In the genomic region with DNA sequence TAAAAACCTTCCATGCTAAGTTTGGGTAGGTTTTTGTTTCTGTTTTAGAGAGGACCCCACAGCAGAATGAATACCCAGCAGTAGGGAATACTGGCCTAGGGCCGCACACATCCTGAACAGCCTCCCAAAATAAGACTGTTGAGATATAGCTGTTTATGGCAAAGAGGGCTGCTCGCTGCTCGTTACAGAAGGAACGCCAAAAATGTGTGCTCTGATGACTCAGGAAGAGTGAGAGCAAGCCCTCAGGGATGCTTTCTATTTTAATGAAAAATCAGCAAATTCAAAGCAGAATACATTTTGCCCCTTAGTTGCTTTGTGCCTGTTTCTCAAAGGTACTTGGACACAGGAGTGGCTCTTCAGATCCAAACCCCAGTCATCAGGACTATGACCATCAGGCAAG, we compare ENCODE assay signal across 21 mouse cellular contexts. TPM values are rescaled to one million over a fixed set of nuclear protein-coding genes. Genes with fewer than 3 reads are reported as not detected.
DNase-seq lines count a peak whose midpoint lies in the region; ATAC-seq and TF ChIP-seq lines count a peak whose summit lies in the region.
"Had no signal": no experiment of that assay in that cellular context is flagged by ENCODE, and none has a peak within 500 bp of the region (broad histone marks: within the 10 kb centered on the region; RNA-seq: fewer than 3 reads in every experiment).

No protein-coding gene starts in this region.

- ATAC-seq in heart, embryonic 11.5 days (replicated peaks; ENCODE audit: insufficient number of reproducible peaks, low FRiP score, low TSS enrichment), result no peak
- no peak for ATAC-seq in embryonic facial prominence, embryonic 15.5 days (ENCODE audit: insufficient number of reproducible peaks, low FRiP score, low TSS enrichment, low read depth)
- ATAC-seq in intestine, postnatal 0 days, result no peak
- ATAC-seq: activated CD4-positive, CD25-positive, alpha-beta regulatory T cell, adult 4 months; forebrain, embryonic 13.5 days; midbrain, embryonic 15.5 days had no signal

- TF ChIP-seq CTCF in left cerebral cortex, adult 2 months (IDR thresholded peaks at IDR 0.05), result no peak
- no peak for TF ChIP-seq CTCF in intestine, postnatal 0 days (IDR thresholded peaks at IDR 0.05; ENCODE audit: low read depth)

- no peak overlapping the region for H3K27ac ChIP-seq in heart, embryonic 11.5 days (ENCODE audit: low read depth, low read length)
- H3K27ac ChIP-seq in left cerebral cortex, adult 2 months, result peak overlapping the region; percentile 42
- H3K27ac ChIP-seq in embryonic facial prominence, embryonic 15.5 days (replicated peaks), result 0 out of 2 replicates have a peak overlapping the region, but pooled peaks have one; percentile 23
- H3K27ac ChIP-seq in intestine, postnatal 0 days (ENCODE audit: low read depth, low read length), result no peak overlapping the region
- H3K27ac ChIP-seq: forebrain, embryonic 13.5 days; midbrain, embryonic 15.5 days; neural tube, embryonic 15.5 days; stomach, embryonic 15.5 days had no signal

- peak overlapping the region; percentile 30; the same call in 1 of the 2 replicates for H3K9ac ChIP-seq in heart, embryonic 11.5 days (ENCODE audit: low read depth, low read length)
- no peak overlapping the region for H3K9ac ChIP-seq in embryonic facial prominence, embryonic 15.5 days
- H3K9ac ChIP-seq in intestine, postnatal 0 days (ENCODE audit: low read depth, low read length), result no peak overlapping the region
- H3K9ac ChIP-seq: forebrain, embryonic 13.5 days; midbrain, embryonic 15.5 days; neural tube, embryonic 15.5 days; stomach, embryonic 15.5 days had no signal

- H3K27me3 ChIP-seq in heart, embryonic 11.5 days (ENCODE audit: control insufficient read depth, insufficient read depth, low read length), result no peaks in the 10 kb centered on the region
- no peaks in the 10 kb centered on the region for H3K27me3 ChIP-seq in embryonic facial prominence, embryonic 15.5 days
- H3K27me3 ChIP-seq in intestine, postnatal 0 days (replicated peaks; ENCODE audit: control insufficient read depth, insufficient read depth, low read length), result no peaks in the 10 kb centered on the region
- H3K27me3 ChIP-seq: forebrain, embryonic 13.5 days; megakaryocyte, embryonic 14.5 days; midbrain, embryonic 15.5 days; neural tube, embryonic 15.5 days; stomach, embryonic 15.5 days had no signal

- H3K4me2 ChIP-seq in heart, embryonic 11.5 days, result no peak overlapping the region
- H3K4me2 ChIP-seq in embryonic facial prominence, embryonic 15.5 days (replicated peaks), result no peak overlapping the region
- H3K4me2 ChIP-seq in intestine, postnatal 0 days (replicated peaks; ENCODE audit: low read depth), result no peak overlapping the region
- H3K4me2 ChIP-seq: forebrain, embryonic 13.5 days; midbrain, embryonic 15.5 days; neural tube, embryonic 15.5 days; stomach, embryonic 15.5 days had no signal

- DNase-seq in heart, postnatal 36 days, result no peak
- DNase-seq in left cerebral cortex, adult 2 months (ENCODE audit: extremely low spot score in 1 of 2, low spot score in 2 of 2), result no peak
- DNase-seq in left cerebral cortex, postnatal 14 days (ENCODE audit: low spot score in 2 of 2), result no peak
- peak; percentile 64 for DNase-seq in NIH3T3 (ENCODE audit: low read depth)
- DNase-seq: adrenal gland, postnatal 10 days; cerebellum, adult 9-11 months; gastrocnemius, postnatal 36 days; kidney, adult 18-20 months; kidney, postnatal 36 days; lung, adult 2 months; right cerebral cortex, postnatal 25 days had no signal

- intact Hi-C loops in heart, postnatal 36 days (cut with DNase I), result no loop called here
- intact Hi-C loops in left cerebral cortex, adult 2 months (cut with DNase I), result loop anchor here (5.0 kb wide), 1 partner anchor 34 kb away; no protein-coding TSS in a partner anchor
- intact Hi-C loops in left cerebral cortex, postnatal 14 days (cut with DNase I), result loop anchor here (5.0 kb wide), 1 partner anchor 39 kb away; a partner anchor contains a TSS

- peaks cover 27% of the 10 kb centered on the region for H3K4me1 ChIP-seq in heart, embryonic 11.5 days (ENCODE audit: control insufficient read depth, insufficient read depth, low read length)
- H3K4me1 ChIP-seq in embryonic facial prominence, embryonic 15.5 days, result peaks cover 27% of the 10 kb centered on the region
- no peaks in the 10 kb centered on the region for H3K4me1 ChIP-seq in intestine, postnatal 0 days (replicated peaks; ENCODE audit: control insufficient read depth, insufficient read depth, low read length)
- H3K4me1 ChIP-seq: midbrain, embryonic 15.5 days; neural tube, embryonic 15.5 days; stomach, embryonic 15.5 days had no signal

- H3K4me3 ChIP-seq in heart, embryonic 11.5 days (ENCODE audit: low read depth, low read length), result no peak overlapping the region
- no peak overlapping the region for H3K4me3 ChIP-seq in left cerebral cortex, adult 2 months
- H3K4me3 ChIP-seq in embryonic facial prominence, embryonic 15.5 days (replicated peaks), result no peak overlapping the region
- H3K4me3 ChIP-seq in intestine, postnatal 0 days (ENCODE audit: low read depth, low read length), result no peak overlapping the region
- H3K4me3 ChIP-seq: forebrain, embryonic 13.5 days; megakaryocyte, embryonic 14.5 days; midbrain, embryonic 15.5 days; myocyte; neural tube, embryonic 15.5 days; stomach, embryonic 15.5 days had no signal

- 54% methylated on average over 4 of the region's 4 CpGs for WGBS in heart, embryonic 11.5 days (ENCODE audit: insufficient replicate concordance)
- WGBS in embryonic facial prominence, embryonic 15.5 days, result 34% methylated on average over 4 of the region's 4 CpGs
- 77% methylated on average over 4 of the region's 4 CpGs for WGBS in intestine, postnatal 0 days

- H3K36me3 ChIP-seq in heart, embryonic 11.5 days (ENCODE audit: control insufficient read depth, insufficient read depth, low read length), result no peaks in the 10 kb centered on the region; the same call in 1 of the 2 replicates
- peaks cover 31% of the 10 kb centered on the region for H3K36me3 ChIP-seq in embryonic facial prominence, embryonic 15.5 days
- peaks cover 42% of the 10 kb centered on the region for H3K36me3 ChIP-seq in intestine, postnatal 0 days (ENCODE audit: control insufficient read depth, insufficient read depth)
- H3K36me3 ChIP-seq: midbrain, embryonic 15.5 days; stomach, embryonic 15.5 days had no signal

- H3K9me3 ChIP-seq in heart, embryonic 11.5 days (replicated peaks; ENCODE audit: control insufficient read depth, low read length), result no peaks in the 10 kb centered on the region
- H3K9me3 ChIP-seq in embryonic facial prominence, embryonic 15.5 days (replicated peaks), result no peaks in the 10 kb centered on the region
- H3K9me3 ChIP-seq in intestine, postnatal 0 days (ENCODE audit: control insufficient read depth), result no peaks in the 10 kb centered on the region
- H3K9me3 ChIP-seq: forebrain, embryonic 13.5 days; midbrain, embryonic 15.5 days; neural tube, embryonic 15.5 days; stomach, embryonic 15.5 days had no signal

RNA-seq across cellular contexts. Expression of a gene that starts 41.7 kb away (rescaled TPM):
- polyA plus RNA-seq in heart, embryonic 11.5 days (2014; fragmentation: Nextera tagmentation; extraction: Ambion mirVana), result 40.6 and 47.4 TPM in 2 replicates
- 10 to 100 TPM; 19.3 to 24.8 TPM for total RNA-seq in heart, postnatal 36 days (2021)
- total RNA-seq in left cerebral cortex, adult 2 months (2021), result 10 to 100 TPM; 82.1 to 88.2 TPM
- 10 to 100 TPM; 83.3 to 91.9 TPM for total RNA-seq in left cerebral cortex, postnatal 14 days (2021)
- 41.0 and 42.3 TPM in 2 replicates for polyA plus RNA-seq in embryonic facial prominence, embryonic 15.5 days (2015; fragmentation: Nextera tagmentation; extraction: Ambion mirVana)
- 36.2 and 41.5 TPM in 2 replicates for polyA plus RNA-seq in intestine, postnatal 0 days (2015; fragmentation: Nextera tagmentation; extraction: Ambion mirVana)

RNA-seq across cellular contexts. Expression of a gene that starts 41.8 kb away (rescaled TPM):
- polyA plus RNA-seq in heart, embryonic 11.5 days (2014; fragmentation: Nextera tagmentation; extraction: Ambion mirVana), result 21.1 and 23.0 TPM in 2 replicates
- 10 to 100 TPM; 18.5 to 20.7 TPM for total RNA-seq in heart, postnatal 36 days (2021)
- 10 to 100 TPM; 20.3 to 22.1 TPM for total RNA-seq in left cerebral cortex, adult 2 months (2021)
- 10 to 100 TPM; 16.9 to 20.9 TPM for total RNA-seq in left cerebral cortex, postnatal 14 days (2021)
- polyA plus RNA-seq in embryonic facial prominence, embryonic 15.5 days (2015; fragmentation: Nextera tagmentation; extraction: Ambion mirVana), result 20.4 and 24.2 TPM in 2 replicates
- polyA plus RNA-seq in intestine, postnatal 0 days (2015; fragmentation: Nextera tagmentation; extraction: Ambion mirVana), result 17.2 and 18.0 TPM in 2 replicates

Comparison
In these comparisons a context has a peak if more than half of its experiments do, and no peak if none do; other contexts are left out.
1. H3K27ac ChIP-seq: peak in left cerebral cortex, adult 2 months (single experiment) and embryonic facial prominence, embryonic 15.5 days (single experiment); none in heart, embryonic 11.5 days (single experiment) and intestine, postnatal 0 days (single experiment).